Mouse (Mus musculus): ENCODE data around the gene Prim1. TPM values are rescaled to one million over a fixed set of nuclear protein-coding genes. Genes with fewer than 3 reads are reported as not detected.
"Not testable (repeated sequence)": the region's sequence is repeated elsewhere in the genome, so short reads cannot be mapped to it uniquely, and the experiment has no call there.

Prim1 gene
- polyA plus RNA-seq, 3 experiments from 2014 or later: 18.1 to 73.7 (median 18.2) TPM

GRCm38 (mm10) chr10:128039167-128039566 lies 24.2 kb downstream of the Prim1 start:
- no peak for ATAC-seq

DNA sequence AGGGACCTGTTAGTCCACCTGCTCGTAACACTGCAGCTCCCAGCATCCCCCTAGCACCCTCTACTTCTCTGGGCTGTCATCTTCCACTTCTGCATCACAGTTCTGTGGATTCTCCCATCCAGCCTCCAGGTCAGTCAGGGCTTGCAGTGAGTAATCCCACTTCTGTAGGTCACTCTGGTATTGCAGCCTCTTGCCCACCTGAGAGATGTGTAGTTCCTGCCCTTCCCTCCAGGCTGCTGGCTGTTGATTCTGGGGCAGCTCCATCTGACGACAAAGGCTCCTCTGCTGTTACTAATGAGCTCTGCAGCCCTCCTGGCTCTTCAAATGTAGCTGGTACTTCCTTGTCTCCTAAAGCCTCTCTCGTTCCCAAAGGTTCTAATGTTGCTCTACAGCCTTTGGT lies 24.9 kb downstream of the Prim1 start:
- ATAC-seq: no peak

DNA sequence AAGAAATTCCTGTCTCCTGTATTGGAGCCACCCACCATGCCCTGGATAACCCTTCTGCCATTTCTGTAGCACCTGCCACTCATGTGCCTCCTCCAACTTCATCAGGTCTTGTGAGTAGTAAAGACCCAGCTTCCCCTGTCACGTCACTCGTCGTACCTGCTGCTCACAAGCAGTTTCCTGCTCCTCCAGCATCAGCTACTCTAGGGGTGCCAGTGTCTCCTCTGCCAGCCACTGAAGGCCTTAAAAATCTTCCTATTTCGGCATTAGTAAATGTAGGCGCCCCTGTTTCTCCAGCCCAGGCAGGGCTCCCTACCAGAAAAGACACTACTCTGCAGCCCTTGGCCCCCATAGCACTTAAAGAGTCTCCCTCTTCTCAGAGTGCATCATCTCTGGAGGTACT lies 25.3 kb downstream of the Prim1 start:
- ATAC-seq: no peak

- ATAC-seq: no peak
Measured at GRCm38 (mm10) chr10:128041636-128042035, 26.7 kb downstream of the Prim1 start.

GRCm38 (mm10) chr10:128042466-128042865 lies 27.5 kb downstream of the Prim1 start:
- no peak for ATAC-seq

DNA sequence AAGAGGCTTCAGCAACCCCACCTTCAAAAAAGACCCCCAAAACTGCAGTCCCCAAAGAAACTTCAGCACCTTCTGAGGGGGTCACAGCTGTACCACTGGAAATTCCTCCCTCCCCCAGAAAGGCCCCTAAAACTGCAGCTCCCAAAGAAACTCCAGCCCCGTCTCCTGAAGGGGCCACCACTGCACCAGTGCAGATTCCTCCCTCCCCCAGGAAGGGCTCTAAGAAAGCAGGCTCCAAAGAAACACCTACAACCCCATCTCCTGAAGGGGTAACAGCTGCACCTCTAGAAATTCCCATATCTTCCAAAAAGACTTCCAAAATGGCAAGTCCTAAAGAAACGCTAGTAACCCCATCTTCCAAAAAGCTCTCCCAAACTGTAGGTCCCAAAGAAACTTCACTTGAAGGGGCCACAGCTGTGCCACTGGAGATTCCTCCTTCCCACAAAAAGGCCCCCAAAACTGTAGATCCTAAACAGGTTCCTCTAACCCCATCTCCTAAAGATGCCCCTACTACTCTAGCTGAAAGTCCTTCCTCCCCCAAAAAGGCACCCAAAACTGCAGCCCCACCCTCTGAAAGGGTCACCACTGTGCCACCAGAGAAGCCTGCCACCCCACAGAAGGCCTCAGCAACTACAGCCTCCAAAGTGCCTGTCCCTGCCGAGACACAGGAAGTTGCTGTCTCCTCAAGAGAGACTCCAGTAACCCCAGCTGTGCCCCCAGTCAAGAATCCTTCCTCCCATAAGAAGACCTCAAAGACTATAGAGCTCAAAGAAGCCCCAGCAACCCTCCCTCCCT lies 28.3 kb downstream of the Prim1 start:
- ATAC-seq: no peak

DNA sequence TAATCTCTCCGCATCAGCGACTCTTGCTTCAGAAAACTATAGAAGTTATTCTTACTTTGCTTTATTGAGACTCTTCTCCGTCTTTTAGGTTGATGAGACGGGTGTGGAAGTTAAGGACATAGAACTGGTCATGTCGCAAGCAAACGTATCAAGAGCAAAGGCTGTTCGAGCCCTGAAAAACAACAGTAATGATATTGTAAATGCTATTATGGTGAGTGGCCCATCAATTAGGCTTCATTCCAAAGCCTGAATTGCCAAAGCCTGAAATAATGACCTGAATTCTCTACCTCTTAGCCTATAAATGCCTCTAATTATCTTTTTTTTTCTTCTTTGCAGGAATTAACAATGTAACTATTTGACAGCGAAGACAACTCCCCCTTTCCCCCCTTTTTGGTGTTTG lies 33.2 kb downstream of the Prim1 start:
- ATAC-seq: no peak

DNA sequence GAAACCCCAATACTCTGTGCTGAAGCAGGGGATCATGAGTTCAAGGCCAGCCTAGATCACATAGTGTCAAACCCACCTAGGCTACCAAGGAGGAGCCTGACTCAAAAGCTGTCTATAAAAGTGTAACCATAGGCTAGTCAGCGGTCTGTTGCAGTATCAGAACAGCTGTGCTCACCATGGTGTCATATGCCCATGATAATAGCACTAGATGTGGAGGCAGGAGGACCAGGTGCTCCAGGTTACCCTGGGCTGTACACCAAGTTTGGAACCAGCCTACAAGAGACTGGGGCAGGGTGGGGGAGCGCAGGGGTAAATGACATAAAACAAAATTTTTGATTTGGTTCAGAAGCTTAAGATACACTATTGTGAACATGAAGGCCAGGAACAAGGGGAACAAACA lies 34.8 kb downstream of the Prim1 start:
- ATAC-seq: no peak

DNA sequence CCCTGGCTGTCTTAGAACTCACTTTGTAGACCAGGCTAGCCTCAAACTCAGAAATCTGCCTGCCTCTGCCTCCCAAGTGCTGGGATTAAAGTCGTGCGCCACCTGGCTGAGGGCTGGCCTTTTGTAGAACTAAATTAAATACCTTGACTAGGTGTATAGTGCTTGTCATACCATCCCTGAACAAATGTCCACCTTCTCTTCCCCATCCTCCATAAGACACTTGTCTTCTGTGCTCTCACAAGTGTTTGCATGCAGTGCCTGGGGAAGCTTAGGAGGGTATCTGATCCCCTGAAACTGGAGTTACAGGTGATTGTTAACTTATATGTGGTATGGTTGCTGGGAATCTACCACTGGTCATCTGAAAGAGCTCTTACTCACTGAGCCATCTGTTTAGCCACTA lies 35.4 kb downstream of the Prim1 start:
- ATAC-seq: no peak

DNA sequence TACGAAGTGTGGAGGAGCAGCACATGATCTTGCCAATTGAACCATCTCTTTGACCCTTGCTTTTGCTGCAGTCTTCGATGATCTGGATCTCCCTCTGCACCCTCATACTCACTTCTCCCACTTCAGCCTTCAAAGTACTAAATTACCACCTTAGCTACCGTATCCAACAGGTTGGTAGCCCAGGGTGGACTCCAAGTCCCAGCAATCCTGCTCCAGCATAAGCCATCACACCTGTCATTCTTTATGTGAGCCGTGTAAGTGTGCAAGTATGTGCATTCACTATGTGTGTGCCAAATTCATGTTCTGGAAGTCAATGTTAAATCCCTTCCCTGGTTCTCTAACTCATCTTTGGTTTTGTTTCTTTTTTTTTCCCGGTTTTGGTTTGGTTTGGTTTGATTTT lies 36.6 kb downstream of the Prim1 start:
- no peak for ATAC-seq

GRCm38 (mm10) chr10:128052136-128052535 lies 37.2 kb downstream of the Prim1 start:
- ATAC-seq: not testable (repeated sequence)

- no peak for ATAC-seq
Measured at GRCm38 (mm10) chr10:128053001-128053400, 38.0 kb downstream of the Prim1 start.

GRCm38 (mm10) chr10:128058184-128058583 lies 43.2 kb downstream of the Prim1 start:
- ATAC-seq: peak; percentile 17

- peak; percentile 73 for ATAC-seq
Measured at GRCm38 (mm10) chr10:128058601-128059151, 43.7 kb downstream of the Prim1 start, which contains the start of gene Ptges3. TSS of gene Ptges3 (plus strand) at chr10:128058954.

- ATAC-seq: peak; percentile 68
Measured at GRCm38 (mm10) chr10:128059207-128059981, 44.4 kb downstream of the Prim1 start.

- no peak for ATAC-seq
Measured at GRCm38 (mm10) chr10:128061109-128061508, 46.1 kb downstream of the Prim1 start.

DNA sequence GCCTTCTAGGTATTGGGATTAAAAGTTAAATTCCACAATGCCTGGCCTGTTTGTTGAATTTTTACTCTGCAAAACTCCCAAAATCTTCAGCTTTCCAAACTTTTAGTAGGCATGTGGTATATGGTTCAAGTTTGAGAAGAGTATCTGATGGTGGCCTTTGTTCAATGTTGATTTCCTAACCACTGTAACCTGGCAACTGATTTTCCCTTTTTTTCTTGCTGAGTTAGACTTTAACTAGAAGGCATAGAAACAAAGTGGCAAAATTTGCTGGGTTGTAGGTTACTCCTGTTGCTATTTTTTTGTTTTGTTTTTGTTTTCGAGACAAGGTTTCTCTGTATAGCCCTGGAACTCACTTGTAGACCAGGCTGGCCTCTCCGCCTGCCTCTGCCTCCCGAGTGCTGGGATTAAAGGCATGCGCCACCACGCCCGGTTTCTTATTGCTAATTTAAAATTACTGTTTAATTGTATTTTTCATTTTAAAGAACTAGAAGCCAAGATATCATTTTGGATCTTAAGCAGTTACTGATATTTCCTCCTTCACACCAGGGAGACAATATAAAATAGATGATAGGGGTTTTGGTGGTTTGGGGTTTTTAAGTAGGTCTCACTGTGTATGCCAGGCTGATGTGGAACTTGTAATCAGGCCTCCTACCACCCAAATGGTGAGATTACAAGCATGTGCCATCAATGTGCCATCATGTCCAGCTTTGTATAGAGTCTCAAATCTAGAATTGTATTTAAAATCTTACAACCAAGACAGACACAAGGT lies 47.4 kb downstream of the Prim1 start:
- no peak for ATAC-seq

- no peak for ATAC-seq
Measured at GRCm38 (mm10) chr10:128066072-128066471, 51.1 kb downstream of the Prim1 start.

DNA sequence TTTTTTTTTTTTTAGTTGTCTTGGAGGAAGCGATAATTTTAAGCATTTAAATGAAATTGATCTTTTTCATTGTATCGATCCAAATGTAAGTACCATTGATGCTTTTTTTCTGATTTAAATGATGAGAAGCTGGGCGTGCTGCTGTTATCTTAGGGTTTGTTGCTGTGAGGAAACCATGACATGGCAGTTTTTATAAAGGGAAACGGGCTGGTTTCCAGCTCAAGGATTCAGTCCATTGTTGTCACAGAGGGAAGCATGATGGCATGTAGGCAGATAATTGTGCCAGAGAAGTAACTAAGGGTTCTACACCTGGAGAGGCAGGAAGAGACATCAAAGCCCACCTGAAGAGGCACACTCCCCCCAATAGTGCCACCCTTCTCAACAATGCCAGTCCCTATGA lies 54.2 kb downstream of the Prim1 start:
- ATAC-seq: no peak

DNA sequence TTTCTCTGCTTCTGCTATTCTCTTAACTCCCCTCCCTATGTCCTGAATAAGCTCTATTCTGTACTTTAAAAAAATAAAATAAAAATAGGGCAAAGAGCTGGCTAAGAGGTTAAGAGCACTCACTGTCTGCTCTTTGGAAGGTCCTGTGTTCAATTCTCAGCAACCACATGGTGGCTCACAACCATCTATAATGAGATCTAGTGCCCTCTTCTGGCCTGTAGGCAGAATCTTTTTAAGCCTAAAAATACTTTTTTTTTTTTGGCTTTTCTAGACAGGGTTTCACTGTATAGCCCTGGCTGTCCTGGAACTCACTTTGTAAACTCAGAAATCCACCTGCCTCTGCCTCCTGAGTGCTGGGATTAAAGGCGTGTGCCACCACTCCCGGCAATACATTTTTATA lies 55.5 kb downstream of the Prim1 start:
- ATAC-seq: not testable (repeated sequence)

DNA sequence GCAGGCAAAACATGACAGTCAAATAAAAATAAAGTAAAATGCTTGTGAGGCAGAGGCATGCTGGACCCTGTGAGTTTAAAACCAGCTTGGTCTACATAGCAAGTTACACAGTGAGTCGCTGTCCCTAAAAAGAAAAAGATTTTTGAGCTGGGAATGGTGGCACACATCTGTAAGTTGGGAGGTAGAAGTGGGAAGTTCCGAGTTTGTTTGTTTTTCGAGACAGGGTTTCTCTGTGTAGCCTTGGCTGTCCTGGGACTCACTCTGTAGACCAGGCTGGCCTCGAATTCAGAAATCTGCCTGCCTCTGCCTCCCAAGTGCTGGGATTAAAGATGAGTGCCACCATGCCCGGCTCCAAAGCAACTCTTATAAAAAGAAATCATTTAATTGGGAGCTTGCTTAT lies 63.3 kb downstream of the Prim1 start:
- not testable (repeated sequence) for ATAC-seq

All from inflammation-experienced regulatory T-cells, adult 6 months (primary cell).